In genomic region chr10:25128455-25128863, GRCm38 (mm10) we compare ENCODE assay signal across 8 mouse cellular contexts.
DNase-seq lines count a peak whose midpoint lies in the region; ATAC-seq lines count a peak whose summit lies in the region.

No protein-coding gene starts in this region.

- no peaks in the 10 kb centered on the region for H3K36me3 ChIP-seq in heart, embryonic 12.5 days
- no peaks in the 10 kb centered on the region for H3K36me3 ChIP-seq in midbrain, embryonic 15.5 days (replicated peaks)

- ATAC-seq in heart, embryonic 12.5 days (ENCODE audit: insufficient number of reproducible peaks, low FRiP score) = no peak
- peak; percentile 73 for ATAC-seq in common myeloid progenitor, adult 5-6 weeks (replicated peaks; ENCODE audit: low read depth, poor library complexity, severe bottlenecking)
- ATAC-seq in megakaryocyte, adult 5-6 weeks (ENCODE audit: poor library complexity, severe bottlenecking) = peak; percentile 54
- ATAC-seq in midbrain, embryonic 15.5 days (replicated peaks) = no peak

- H3K4me1 ChIP-seq in heart, embryonic 12.5 days (replicated peaks) = no peaks in the 10 kb centered on the region; the same call in 1 of the 2 replicates
- no peaks in the 10 kb centered on the region for H3K4me1 ChIP-seq in midbrain, embryonic 15.5 days

- 75% methylated on average over 5 of the region's 5 CpGs for WGBS in heart, embryonic 12.5 days
- WGBS in midbrain, embryonic 15.5 days = 77% methylated on average over 5 of the region's 5 CpGs

- no peak overlapping the region for H3K27ac ChIP-seq in heart, embryonic 12.5 days (ENCODE audit: poor library complexity, severe bottlenecking)
- H3K27ac ChIP-seq in midbrain, embryonic 15.5 days = no peak overlapping the region

- no peaks in the 10 kb centered on the region for H3K9me3 ChIP-seq in heart, embryonic 12.5 days (replicated peaks)
- no peaks in the 10 kb centered on the region for H3K9me3 ChIP-seq in midbrain, embryonic 15.5 days

- H3K27me3 ChIP-seq in heart, embryonic 12.5 days (replicated peaks) = no peaks in the 10 kb centered on the region
- H3K27me3 ChIP-seq in midbrain, embryonic 15.5 days (replicated peaks) = no peaks in the 10 kb centered on the region

- DNase-seq in heart, adult 18-20 months = peak; percentile 57 to 68
- peak; percentile 11 for DNase-seq in heart, postnatal 4 days
- DNase-seq in layer of hippocampus, adult 11-12 months (ENCODE audit: low spot score) = no peak
- DNase-seq in left cerebral cortex, adult 9 months (ENCODE audit: low spot score in 2 of 2) = no peak

- no peak overlapping the region for H3K4me2 ChIP-seq in heart, embryonic 12.5 days
- no peak overlapping the region for H3K4me2 ChIP-seq in midbrain, embryonic 15.5 days

- no peak overlapping the region for H3K4me3 ChIP-seq in heart, embryonic 12.5 days
- H3K4me3 ChIP-seq in midbrain, embryonic 15.5 days = no peak overlapping the region

- no peak overlapping the region for H3K9ac ChIP-seq in heart, embryonic 12.5 days
- H3K9ac ChIP-seq in midbrain, embryonic 15.5 days = no peak overlapping the region

Comparison
In these comparisons a context has a peak if more than half of its experiments do, and no peak if none do; other contexts are left out.
1. DNase-seq: peak in heart, adult 18-20 months (2 of 2) and heart, postnatal 4 days (single experiment); none in layer of hippocampus, adult 11-12 months (single experiment) and left cerebral cortex, adult 9 months (0 of 2).
2. ATAC-seq: peak in common myeloid progenitor, adult 5-6 weeks (single experiment) and megakaryocyte, adult 5-6 weeks (single experiment); none in heart, embryonic 12.5 days (single experiment) and midbrain, embryonic 15.5 days (single experiment).